Mouse (Mus musculus) ES-Bruce4 (cell line): ENCODE data around the gene Agbl4.

ENCODE experiments used
- CTCF ChIP-seq: IDR thresholded peaks from one replicate; pipeline ENCODE4 v1.8.1; 2011; ENCODE audit warnings: low read depth, low read length
- EP300 ChIP-seq: IDR thresholded peaks from 2 replicates; pipeline ENCODE4 v1.6.1; 2011; ENCODE audit warnings: low read depth, low read length; ENCODE audit not compliant: insufficient read depth

DNA sequence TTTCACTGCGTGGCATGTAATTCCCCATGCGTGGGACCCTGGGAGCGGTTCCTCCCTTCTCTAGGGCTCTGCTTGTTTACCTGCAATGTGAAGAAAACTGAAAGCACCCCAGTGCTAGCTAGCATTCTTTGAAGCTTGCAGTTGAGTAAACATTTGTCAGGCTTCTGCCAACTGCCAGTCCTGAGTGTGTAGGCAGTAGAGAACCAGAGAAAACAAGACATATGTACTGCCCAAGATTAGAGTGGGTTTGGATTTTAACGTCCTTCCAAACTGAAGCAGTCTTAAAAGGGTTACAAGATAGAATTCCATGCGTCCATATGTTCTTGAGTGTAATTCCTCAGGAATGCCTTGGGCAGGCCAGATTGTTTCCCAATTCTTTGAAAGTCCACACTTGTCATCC lies 1035.0 kb downstream of the Agbl4 start:
- TF ChIP-seq CTCF (no peak), EP300 (no peak)
